22 mouse cellular contexts compared by ENCODE assay signal in the genomic region with DNA sequence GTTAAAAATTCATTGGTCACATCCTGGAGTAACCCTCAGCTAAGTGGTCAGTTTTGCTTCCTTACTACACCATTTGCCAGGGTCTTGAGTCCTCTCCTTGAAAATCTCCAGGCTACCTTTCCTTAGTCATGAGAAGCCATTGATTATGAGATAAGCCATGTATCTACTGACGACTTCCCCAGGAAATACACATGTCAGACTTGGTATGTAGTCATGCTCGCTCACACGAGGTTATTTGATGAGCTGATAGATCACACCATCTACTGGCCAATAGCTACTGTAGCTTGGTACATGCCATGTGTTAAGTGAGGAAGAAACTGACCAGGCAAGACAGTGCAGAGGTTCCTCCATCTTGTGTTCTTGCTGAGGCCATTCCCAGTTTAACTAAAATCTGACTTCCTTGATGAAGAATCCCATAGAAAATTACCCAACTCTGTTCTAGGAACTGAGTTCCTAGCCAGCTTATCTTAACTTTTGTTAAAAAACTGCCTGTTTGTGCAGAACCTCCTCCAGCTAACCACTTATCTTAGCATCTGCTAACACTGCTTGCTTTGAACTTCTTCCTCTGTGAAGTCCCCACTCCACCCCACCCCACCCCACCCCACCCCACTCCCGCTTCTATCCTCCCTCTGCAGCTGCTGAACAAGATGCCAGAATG. TPM values are rescaled to one million over a fixed set of nuclear protein-coding genes. Genes with fewer than 3 reads are reported as not detected.
A peak's percentile ranks its signal among the peaks of the same experiment; 100 is the strongest.
DNase-seq lines count a peak whose midpoint lies in the region; ATAC-seq and TF ChIP-seq lines count a peak whose summit lies in the region.
"Had no signal": no experiment of that assay in that cellular context is flagged by ENCODE, and none has a peak within 500 bp of the region (broad histone marks: within the 10 kb centered on the region; RNA-seq: fewer than 3 reads in every experiment).

No protein-coding gene starts in this region.

- dilution Hi-C loops in CH12.LX (cut with MboI; ENCODE audit: extremely low pct_ligation_motif_present, extremely low pct_unique_long_range_greater_than_20kb, low sequenced_read_pairs): no loop called here

- TF ChIP-seq CTCF in CH12.LX (conservative IDR thresholded peaks at IDR 0.05 in 1 of 2, IDR thresholded peaks at IDR 0.05 in 1 of 2; ENCODE audit: low read depth in 2 of 2, low read length in 2 of 2): peak in 1 of 2 experiments; percentile 33; a peak in 2 of 4 replicates
- TF ChIP-seq CTCF in olfactory bulb, adult 2 months (IDR thresholded peaks at IDR 0.05; ENCODE audit: insufficient read depth, low read depth, low read length): no peak
- TF ChIP-seq CTCF in liver, postnatal 0 days (IDR thresholded peaks at IDR 0.05; ENCODE audit: low read depth): no peak

- H3K4me1 ChIP-seq in CH12.LX (ENCODE audit: control insufficient read depth in 1 of 2, insufficient read depth in 2 of 2): peaks cover 3 to 9% of the 10 kb centered on the region in 2 experiments; a peak in 2 of 4 replicates
- peaks cover 9% of the 10 kb centered on the region for H3K4me1 ChIP-seq in olfactory bulb, adult 2 months (ENCODE audit: control insufficient read depth, insufficient read depth, low read length)
- H3K4me1 ChIP-seq in forebrain, embryonic 14.5 days (ENCODE audit: control insufficient read depth, insufficient read depth, low read length): no peaks in the 10 kb centered on the region
- H3K4me1 ChIP-seq in liver, postnatal 0 days (ENCODE audit: insufficient read depth): no peaks in the 10 kb centered on the region
- H3K4me1 ChIP-seq: forebrain, embryonic 13.5 days; intestine, embryonic 15.5 days had no signal

- DNase-seq in 416B (ENCODE audit: low read depth) (peak; percentile 89), CH12.LX (ENCODE audit: extremely low read depth) (no peak)
- DNase-seq in induced T-regulatory cell, adult 2 months (ENCODE audit: low read depth): peak; percentile 83
- no peak for DNase-seq in forebrain, embryonic 14.5 days (ENCODE audit: low spot score)
- no peak for DNase-seq in kidney, adult 18-20 months
- no peak for DNase-seq in liver, postnatal 0 days
- DNase-seq: B cell, adult 2 months; cerebellum, adult 8-10 months; gastrocnemius, postnatal 36 days; heart, postnatal 10 days; kidney, postnatal 36 days; left cerebral cortex, postnatal 4 days; lung, adult 2 months; lung, postnatal 36 days had no signal

- TF ChIP-seq RAD21 in CH12.LX (IDR thresholded peaks at IDR 0.05; ENCODE audit: low read depth, low read length): peak; percentile 13

- H3K9me3 ChIP-seq in CH12.LX (replicated peaks; ENCODE audit: low read length): no peaks in the 10 kb centered on the region
- no peaks in the 10 kb centered on the region for H3K9me3 ChIP-seq in forebrain, embryonic 14.5 days (replicated peaks; ENCODE audit: control insufficient read depth, low read length)
- no peaks in the 10 kb centered on the region for H3K9me3 ChIP-seq in liver, postnatal 0 days (ENCODE audit: low read length)
- H3K9me3 ChIP-seq: forebrain, embryonic 13.5 days; hindbrain, embryonic 13.5 days; intestine, embryonic 15.5 days had no signal

- H3K27me3 ChIP-seq in CH12.LX (replicated peaks): no peaks in the 10 kb centered on the region
- H3K27me3 ChIP-seq in forebrain, embryonic 14.5 days (replicated peaks; ENCODE audit: control insufficient read depth, insufficient read depth, low read length): no peaks in the 10 kb centered on the region
- H3K27me3 ChIP-seq in liver, postnatal 0 days (ENCODE audit: insufficient read depth, low read length): no peaks in the 10 kb centered on the region
- H3K27me3 ChIP-seq: forebrain, embryonic 13.5 days; hindbrain, embryonic 13.5 days; intestine, embryonic 15.5 days had no signal

- H3K79me2 ChIP-seq in CH12.LX (replicated peaks; ENCODE audit: control insufficient read depth, extremely low read depth, insufficient read depth, poor library complexity, severe bottlenecking): no peaks in the 10 kb centered on the region

- TF ChIP-seq EP300 in CH12.LX (IDR thresholded peaks at IDR 0.05; ENCODE audit: low read length): no peak
- TF ChIP-seq EP300 in liver, postnatal 0 days (IDR thresholded peaks at IDR 0.05; ENCODE audit: low read depth): no peak

- no peak overlapping the region for H3K27ac ChIP-seq in CH12.LX (ENCODE audit: insufficient read depth, low read depth)
- H3K27ac ChIP-seq in olfactory bulb, adult 2 months (ENCODE audit: insufficient read depth, low read depth, low read length): peak overlapping the region; percentile 8; the same call in 1 of the 2 replicates
- no peak overlapping the region for H3K27ac ChIP-seq in forebrain, embryonic 14.5 days (ENCODE audit: low read depth, low read length)
- H3K27ac ChIP-seq in liver, postnatal 0 days (ENCODE audit: low read depth): no peak overlapping the region
- H3K27ac ChIP-seq: forebrain, embryonic 13.5 days; intestine, embryonic 15.5 days; left cerebral cortex, adult 2 months had no signal

- no peak overlapping the region for H3K4me2 ChIP-seq in CH12.LX (ENCODE audit: insufficient read depth, low read depth, poor library complexity, severe bottlenecking)
- no peak overlapping the region for H3K4me2 ChIP-seq in forebrain, embryonic 14.5 days (ENCODE audit: low read length)
- no peak overlapping the region for H3K4me2 ChIP-seq in liver, postnatal 0 days (ENCODE audit: low read depth, low read length)
- H3K4me2 ChIP-seq: forebrain, embryonic 13.5 days; heart, embryonic 11.5 days; hindbrain, embryonic 13.5 days; intestine, embryonic 15.5 days; midbrain, embryonic 11.5 days had no signal

- H3K4me3 ChIP-seq in CH12.LX (replicated peaks in 1 of 3; ENCODE audit: low read depth in 2 of 3, low read length in 2 of 3, poor library complexity in 1 of 3): no peak overlapping the region
- H3K4me3 ChIP-seq in olfactory bulb, adult 2 months (ENCODE audit: insufficient read depth, low read depth, low read length): no peak overlapping the region
- no peak overlapping the region for H3K4me3 ChIP-seq in forebrain, embryonic 14.5 days (ENCODE audit: low read depth, low read length)
- H3K4me3 ChIP-seq in liver, postnatal 0 days (ENCODE audit: low read depth, low read length): no peak overlapping the region
- H3K4me3 ChIP-seq: forebrain, embryonic 13.5 days; hindbrain, embryonic 13.5 days; intestine, embryonic 15.5 days; left cerebral cortex, adult 2 months had no signal

- H3K9ac ChIP-seq in CH12.LX (ENCODE audit: insufficient read depth, low read depth): no peak overlapping the region
- no peak overlapping the region for H3K9ac ChIP-seq in forebrain, embryonic 14.5 days (ENCODE audit: low read length)
- no peak overlapping the region for H3K9ac ChIP-seq in liver, postnatal 0 days (replicated peaks)
- H3K9ac ChIP-seq: forebrain, embryonic 13.5 days; hindbrain, embryonic 13.5 days; intestine, embryonic 15.5 days had no signal

- TF ChIP-seq POLR2A in CH12.LX (IDR thresholded peaks at IDR 0.05; ENCODE audit: low read depth, low read length): no peak
- TF ChIP-seq POLR2A in olfactory bulb, adult 2 months (IDR thresholded peaks at IDR 0.05; ENCODE audit: insufficient read depth, low read depth, low read length): no peak

- in situ Hi-C loops in CH12.LX (cut with MboI; ENCODE audit: low pct_ligation_motif_present, low pct_unique_long_range_greater_than_20kb, low sequenced_read_pairs): no loop called here

- WGBS in olfactory bulb, adult 2 months: 79% methylated on average over 4 of the region's 4 CpGs
- WGBS in forebrain, embryonic 14.5 days: 86% methylated on average over 4 of the region's 4 CpGs
- WGBS in liver, postnatal 0 days (ENCODE audit: insufficient replicate concordance): 34% methylated on average over 4 of the region's 4 CpGs

- no peak for ATAC-seq in forebrain, embryonic 14.5 days
- ATAC-seq in liver, postnatal 0 days: no peak
- ATAC-seq: forebrain, embryonic 13.5 days; intestine, embryonic 15.5 days had no signal

- H3K36me3 ChIP-seq in CH12.LX (replicated peaks in 1 of 2; ENCODE audit: control insufficient read depth in 1 of 2, insufficient read depth in 1 of 2, low read length in 1 of 2): no peaks in the 10 kb centered on the region
- H3K36me3 ChIP-seq in forebrain, embryonic 14.5 days (ENCODE audit: control insufficient read depth, insufficient read depth, low read length): no peaks in the 10 kb centered on the region
- H3K36me3 ChIP-seq in liver, postnatal 0 days (replicated peaks; ENCODE audit: insufficient read depth, low read length): no peaks in the 10 kb centered on the region
- H3K36me3 ChIP-seq: hindbrain, embryonic 13.5 days; intestine, embryonic 15.5 days had no signal

TF ChIP-seq in CH12.LX, 34 proteins besides CTCF, POLR2A, EP300 and RAD21 (continues in another document):
- TF ChIP-seq CHD2 (IDR thresholded peaks at IDR 0.05; ENCODE audit: low read length) (no peak), NELFE (IDR thresholded peaks at IDR 0.05; ENCODE audit: low read depth, low read length) (no peak), IRF4 (IDR thresholded peaks at IDR 0.05; ENCODE audit: low read depth, low read length) (no peak), ZMIZ1 (IDR thresholded peaks at IDR 0.05; ENCODE audit: low read depth, low read length) (no peak), USF1 (IDR thresholded peaks at IDR 0.05; ENCODE audit: low read depth, low read length) (no peak), KAT2A (IDR thresholded peaks at IDR 0.05; ENCODE audit: insufficient replicate concordance, low read length) (no peak), TBP (conservative IDR thresholded peaks at IDR 0.05; ENCODE audit: low read depth, low read length) (no peak), MAZ (IDR thresholded peaks at IDR 0.05; ENCODE audit: low read depth, low read length) (no peak), PAX5 (IDR thresholded peaks at IDR 0.05; ENCODE audit: low read length) (no peak), HCFC1 (IDR thresholded peaks at IDR 0.05; ENCODE audit: low read depth, low read length) (no peak), UBTF (IDR thresholded peaks at IDR 0.05; ENCODE audit: low read depth, low read length) (no peak)

RNA-seq across cellular contexts. Expression of a gene that starts 23.2 kb away (rescaled TPM):
- total RNA-seq in CH12.LX (2012; rRNA removed) (0.04 TPM in 1 of 2 replicates, not detected in the other), CH12.LX (2014; rRNA removed) (0.09 TPM in 1 of 2 replicates, not detected in the other)
- polyA plus RNA-seq in CH12.LX (2012; ENCODE audit: insufficient read length, low read depth): 0.33 and 0.49 TPM in 2 replicates
- polyA plus RNA-seq in olfactory bulb, adult 2 months (2012; ENCODE audit: insufficient read depth, insufficient read length, low replicate concordance, missing spikeins): not detected in 2 replicates
- 0.09 and 0.22 TPM in 2 replicates for polyA plus RNA-seq in forebrain, embryonic 14.5 days (2014; fragmentation: Nextera tagmentation; extraction: Ambion mirVana)
- polyA plus RNA-seq in liver, postnatal 0 days (2015; fragmentation: Nextera tagmentation; extraction: Ambion mirVana): 0.02 and 0.05 TPM in 2 replicates
- total RNA-seq: liver, adult 2 months had no signal

RNA-seq across cellular contexts. Expression of a gene that starts 53.4 kb away (rescaled TPM):
- 0.04 TPM in 2 replicates for total RNA-seq in CH12.LX (2012; rRNA removed)
- 0.14 TPM in 1 of 2 replicates, not detected in the other for total RNA-seq in CH12.LX (2014; rRNA removed)
- polyA plus RNA-seq in CH12.LX (2012; ENCODE audit: insufficient read length, low read depth): 0.17 TPM in 1 of 2 replicates, not detected in the other
- polyA plus RNA-seq in olfactory bulb, adult 2 months (2012; ENCODE audit: insufficient read depth, insufficient read length, low replicate concordance, missing spikeins): not detected in 2 replicates
- 55.1 and 55.7 TPM in 2 replicates for polyA plus RNA-seq in forebrain, embryonic 14.5 days (2014; fragmentation: Nextera tagmentation; extraction: Ambion mirVana)
- not detected in 2 replicates for polyA plus RNA-seq in liver, postnatal 0 days (2015; fragmentation: Nextera tagmentation; extraction: Ambion mirVana)
- total RNA-seq: gastrocnemius, postnatal 36 days; heart, postnatal 10 days; liver, adult 2 months had no signal
- polyA plus RNA-seq: liver, adult 2 months had no signal

Comparison
In these comparisons a context has a peak if more than half of its experiments do, and no peak if none do; other contexts are left out.
1. DNase-seq: peak in 416B (single experiment) and induced T-regulatory cell, adult 2 months (single experiment); none in CH12.LX (single experiment), forebrain, embryonic 14.5 days (single experiment), kidney, adult 18-20 months (single experiment) and liver, postnatal 0 days (single experiment).
2. RNA of a gene that starts 53.4 kb away (polyA plus RNA-seq): not detected in olfactory bulb, adult 2 months and 55.1 to 55.7 TPM in forebrain, embryonic 14.5 days; 0.17 TPM in CH12.LX and not detected in liver, postnatal 0 days; every median in the first group is over 10 times any median in the second.